Mouse (Mus musculus): ENCODE results near the gene Rnf151.

DNA sequence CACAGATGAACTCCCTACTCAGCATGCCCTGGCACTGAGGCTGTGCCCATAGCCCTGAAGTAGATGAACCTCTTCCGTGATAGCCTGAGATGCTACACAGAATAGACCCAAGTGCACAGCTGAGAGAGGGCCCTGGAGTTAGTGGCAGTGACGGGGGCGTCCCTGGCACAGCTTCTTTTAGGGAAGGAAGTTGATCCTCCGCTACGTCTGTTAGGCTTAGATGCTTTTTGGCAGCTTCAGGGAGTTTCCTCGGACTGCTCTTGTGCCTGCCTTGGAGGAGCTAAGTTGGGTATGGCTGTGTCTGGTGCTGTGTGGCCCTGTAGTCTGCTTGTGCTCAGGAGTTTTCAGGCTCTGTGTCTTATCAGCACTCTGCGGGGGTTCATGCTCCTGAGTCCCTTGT, 43.6 kb downstream of the Rnf151 start:
- TF ChIP-seq CTCF (IDR thresholded peaks at IDR 0.05; ENCODE audit: low read depth) = no peak
- TF ChIP-seq EP300 (IDR thresholded peaks at IDR 0.05; ENCODE audit: low read depth) = no peak

Data from liver, postnatal 0 days (tissue).